Mouse (Mus musculus) NIH3T3 (cell line): ENCODE results near the gene Gm45785.
A peak's percentile ranks its signal among the peaks of the same experiment; 100 is the strongest.

ENCODE experiments used
- DNase-seq: peaks from one replicate; pipeline ENCODE4 v3.0.0-alpha.2; 2012; ENCODE audit warnings: low read depth

Gm45785 gene

GRCm38 (mm10) chr7:140857550-140858505 is 1.7 kb upstream of the Gm45785 start, which contains the start of gene Bet1l:
TSS of gene Bet1l (minus strand) at chr7:140857577.
- DNase-seq: no peak

- DNase-seq: peak; percentile 89
Measured at GRCm38 (mm10) chr7:140856785-140857549, 836 bp upstream of the Gm45785 start, which contains the start of gene Ric8a. TSS of gene Ric8a (plus strand) at chr7:140856957.

GRCm38 (mm10) chr7:140855181-140855580 is 950 bp downstream of the Gm45785 start:
- no peak for DNase-seq

GRCm38 (mm10) chr7:140854483-140854882 is 1.6 kb downstream of the Gm45785 start:
- no peak for DNase-seq

GRCm38 (mm10) chr7:140853386-140853785 is 2.7 kb downstream of the Gm45785 start:
- no peak for DNase-seq

GRCm38 (mm10) chr7:140851916-140852315 is 4.2 kb downstream of the Gm45785 start:
- DNase-seq: no peak

GRCm38 (mm10) chr7:140848591-140848990 is 7.5 kb downstream of the Gm45785 start:
- DNase-seq: no peak

GRCm38 (mm10) chr7:140847755-140848580 is 8.2 kb downstream of the Gm45785 start, which contains the start of gene Odf3:
TSS of gene Odf3 (plus strand) at chr7:140847805.
- peak; percentile 82 for DNase-seq

GRCm38 (mm10) chr7:140846676-140847075 is 9.5 kb downstream of the Gm45785 start:
- DNase-seq: no peak

GRCm38 (mm10) chr7:140845683-140846082 is 10.4 kb downstream of the Gm45785 start:
- DNase-seq: no peak

- DNase-seq: peak; percentile 93
Measured at GRCm38 (mm10) chr7:140844905-140845665, 11.0 kb downstream of the Gm45785 start, which contains the start of gene Scgb1c1. TSS of gene Scgb1c1 (plus strand) at chr7:140845547.

GRCm38 (mm10) chr7:140843806-140844205 is 12.3 kb downstream of the Gm45785 start:
- no peak for DNase-seq

GRCm38 (mm10) chr7:140840750-140841735 is 15.1 kb downstream of the Gm45785 start:
- peak; percentile 27 for DNase-seq

- no peak for DNase-seq
Measured at GRCm38 (mm10) chr7:140839556-140839955, 16.6 kb downstream of the Gm45785 start.

GRCm38 (mm10) chr7:140836243-140837115 is 19.7 kb downstream of the Gm45785 start:
- no peak for DNase-seq

GRCm38 (mm10) chr7:140835758-140836087 is 20.4 kb downstream of the Gm45785 start:
- no peak for DNase-seq

- DNase-seq: no peak
Measured at GRCm38 (mm10) chr7:140834968-140835757, 21.0 kb downstream of the Gm45785 start, which contains the start of gene Urah. TSS of gene Urah (plus strand) at chr7:140835018.

GRCm38 (mm10) chr7:140833341-140833740 is 22.8 kb downstream of the Gm45785 start:
- DNase-seq: no peak
